ENCODE assay signal across 14 mouse cellular contexts in genomic region chr15:77035643-77036042, GRCm38 (mm10). TPM values are rescaled to one million over a fixed set of nuclear protein-coding genes. Genes with fewer than 3 reads are reported as not detected.
A peak's percentile ranks its signal among the peaks of the same experiment; 100 is the strongest.
DNase-seq lines count a peak whose midpoint lies in the region; ATAC-seq and TF ChIP-seq lines count a peak whose summit lies in the region.
"Had no signal": no experiment of that assay in that cellular context is flagged by ENCODE, and none has a peak within 500 bp of the region (broad histone marks: within the 10 kb centered on the region; RNA-seq: fewer than 3 reads in every experiment).

No protein-coding gene starts in this region.

- TF ChIP-seq EP300 in stomach, postnatal 0 days (optimal IDR thresholded peaks at IDR 0.05) = no peak

- no peak overlapping the region; the same call in 1 of the 2 replicates for H3K9ac ChIP-seq in heart, embryonic 14.5 days (ENCODE audit: low read length)
- 0 out of 2 replicates have a peak overlapping the region, but pooled peaks have one; percentile 9 for H3K9ac ChIP-seq in lung, embryonic 16.5 days (ENCODE audit: low read length)
- no peak overlapping the region for H3K9ac ChIP-seq in intestine, embryonic 15.5 days
- peak overlapping the region; percentile 2; the same call in 1 of the 2 replicates for H3K9ac ChIP-seq in stomach, postnatal 0 days (ENCODE audit: low read length)

- peaks cover 54 to 59% of the 10 kb centered on the region in 2 experiments for H3K4me1 ChIP-seq in heart, embryonic 14.5 days (ENCODE audit: control insufficient read depth in 2 of 2, insufficient read depth in 2 of 2, low read length in 2 of 2)
- peaks cover 26% of the 10 kb centered on the region for H3K4me1 ChIP-seq in lung, embryonic 16.5 days (replicated peaks; ENCODE audit: control insufficient read depth, insufficient read depth, low read length)
- H3K4me1 ChIP-seq in intestine, embryonic 15.5 days (replicated peaks) = peaks cover 26% of the 10 kb centered on the region
- no peaks in the 10 kb centered on the region; the same call in 1 of the 2 replicates for H3K4me1 ChIP-seq in stomach, postnatal 0 days (replicated peaks; ENCODE audit: control insufficient read depth, insufficient read depth)

- 76% methylated on average over 3 of the region's 3 CpGs for WGBS in heart, embryonic 14.5 days
- 75% methylated on average over 3 of the region's 3 CpGs for WGBS in lung, embryonic 16.5 days
- 67% methylated on average over 3 of the region's 3 CpGs for WGBS in intestine, embryonic 15.5 days
- 61% methylated on average over 3 of the region's 3 CpGs for WGBS in stomach, postnatal 0 days

- H3K36me3 ChIP-seq in heart, embryonic 14.5 days (ENCODE audit: control insufficient read depth, insufficient read depth, low read length) = no peaks in the 10 kb centered on the region
- H3K36me3 ChIP-seq in lung, embryonic 16.5 days (ENCODE audit: control insufficient read depth, insufficient read depth, low read length) = no peaks in the 10 kb centered on the region
- no peaks in the 10 kb centered on the region for H3K36me3 ChIP-seq in intestine, embryonic 15.5 days
- no peaks in the 10 kb centered on the region for H3K36me3 ChIP-seq in stomach, postnatal 0 days (ENCODE audit: control insufficient read depth, insufficient read depth, low read length)

- intact Hi-C loops in left cerebral cortex, postnatal 14 days (cut with DNase I) = no loop called here

- DNase-seq in heart, postnatal 4 days = no peak
- no peak for DNase-seq in lung, postnatal 4 days
- DNase-seq in stomach, postnatal 0 days (ENCODE audit: low spot score) = no peak
- no peak for DNase-seq in left cerebral cortex, adult 9 months (ENCODE audit: low spot score in 2 of 2)
- no peak for DNase-seq in left cerebral cortex, postnatal 14 days (ENCODE audit: low spot score in 2 of 2)
- DNase-seq: adrenal gland, postnatal 25 days; cerebellum, adult 18-20 months; kidney, postnatal 36 days; thymus, postnatal 25 days had no signal

- ATAC-seq in heart, embryonic 14.5 days (ENCODE audit: insufficient number of reproducible peaks, insufficient read depth, low FRiP score, low read depth) = no peak
- no peak for ATAC-seq in lung, embryonic 16.5 days (ENCODE audit: low read depth)
- no peak for ATAC-seq in intestine, embryonic 15.5 days
- no peak for ATAC-seq in stomach, postnatal 0 days (ENCODE audit: low FRiP score, low TSS enrichment)

- H3K27me3 ChIP-seq in heart, embryonic 14.5 days (ENCODE audit: control insufficient read depth, insufficient read depth, low read length) = no peaks in the 10 kb centered on the region
- no peaks in the 10 kb centered on the region for H3K27me3 ChIP-seq in lung, embryonic 16.5 days (ENCODE audit: control insufficient read depth, insufficient read depth, low read depth, low read length)
- H3K27me3 ChIP-seq in intestine, embryonic 15.5 days (replicated peaks) = no peaks in the 10 kb centered on the region
- no peaks in the 10 kb centered on the region for H3K27me3 ChIP-seq in stomach, postnatal 0 days (ENCODE audit: control insufficient read depth, insufficient read depth, low read length)

- no peak overlapping the region for H3K4me2 ChIP-seq in heart, embryonic 14.5 days (ENCODE audit: low read length)
- H3K4me2 ChIP-seq in lung, embryonic 16.5 days (ENCODE audit: low read depth, low read length) = no peak overlapping the region
- H3K4me2 ChIP-seq in intestine, embryonic 15.5 days (replicated peaks) = no peak overlapping the region
- no peak overlapping the region for H3K4me2 ChIP-seq in stomach, postnatal 0 days (replicated peaks; ENCODE audit: low read depth)

- TF ChIP-seq CTCF in stomach, postnatal 0 days (IDR thresholded peaks at IDR 0.05; ENCODE audit: low read depth) = no peak

- H3K4me3 ChIP-seq in heart, embryonic 14.5 days (ENCODE audit: control insufficient read depth in 1 of 2, insufficient read depth in 1 of 2, low read depth in 1 of 2, low read length in 2 of 2) = no peak overlapping the region
- no peak overlapping the region for H3K4me3 ChIP-seq in lung, embryonic 16.5 days (ENCODE audit: low read length)
- H3K4me3 ChIP-seq in intestine, embryonic 15.5 days (replicated peaks) = no peak overlapping the region
- no peak overlapping the region for H3K4me3 ChIP-seq in stomach, postnatal 0 days (ENCODE audit: low read depth, low read length)

- H3K9me3 ChIP-seq in heart, embryonic 14.5 days (ENCODE audit: control insufficient read depth, low read length) = no peaks in the 10 kb centered on the region
- H3K9me3 ChIP-seq in lung, embryonic 16.5 days (ENCODE audit: control insufficient read depth, low read length) = no peaks in the 10 kb centered on the region
- no peaks in the 10 kb centered on the region for H3K9me3 ChIP-seq in intestine, embryonic 15.5 days
- no peaks in the 10 kb centered on the region for H3K9me3 ChIP-seq in stomach, postnatal 0 days (ENCODE audit: control insufficient read depth, low read length)

- H3K27ac ChIP-seq in heart, embryonic 14.5 days (replicated peaks in 1 of 2; ENCODE audit: control insufficient read depth in 1 of 2, insufficient read depth in 1 of 2, low read depth in 2 of 2, low read length in 2 of 2) = peak overlapping the region; percentile 98 to 100
- H3K27ac ChIP-seq in lung, embryonic 16.5 days (ENCODE audit: low read length) = peak overlapping the region; percentile 99
- peak overlapping the region; percentile 99 for H3K27ac ChIP-seq in intestine, embryonic 15.5 days
- H3K27ac ChIP-seq in stomach, postnatal 0 days (replicated peaks) = peak overlapping the region; percentile 97
- H3K27ac ChIP-seq: macrophage had no signal

RNA-seq across cellular contexts. Expression of gene Apol6, which starts 8.9 kb away (rescaled TPM):
- 0.19 TPM in 2 replicates for polyA plus RNA-seq in heart, embryonic 14.5 days (2014; fragmentation: Nextera tagmentation; extraction: Ambion mirVana)
- under 1 TPM; 0.62 to 0.65 TPM for total RNA-seq in heart, postnatal 4 days (2021)
- polyA plus RNA-seq in lung, embryonic 16.5 days (2015; fragmentation: Nextera tagmentation; extraction: Ambion mirVana) = 0.06 TPM in 1 of 2 replicates, not detected in the other
- polyA plus RNA-seq in intestine, embryonic 15.5 days (2015; fragmentation: Nextera tagmentation; extraction: Ambion mirVana) = 0.63 and 0.69 TPM in 2 replicates
- 0.25 and 0.51 TPM in 2 replicates for polyA plus RNA-seq in stomach, postnatal 0 days (2015; fragmentation: Nextera tagmentation; extraction: Ambion mirVana)
- total RNA-seq in left cerebral cortex, postnatal 14 days (2021) = under 1 TPM; 0.20 to 0.40 TPM
- total RNA-seq: granulocyte monocyte progenitor cell, adult 5-6 weeks had no signal
- polyA plus RNA-seq: macrophage had no signal

RNA-seq across cellular contexts. Expression of gene Mb, which starts 14.8 kb away (rescaled TPM):
- 807 and 810 TPM in 2 replicates for polyA plus RNA-seq in heart, embryonic 14.5 days (2014; fragmentation: Nextera tagmentation; extraction: Ambion mirVana)
- 1,000 to 10,000 TPM; 6,207 to 7,219 TPM for total RNA-seq in heart, postnatal 4 days (2021)
- 1.6 and 2.4 TPM in 2 replicates for polyA plus RNA-seq in lung, embryonic 16.5 days (2015; fragmentation: Nextera tagmentation; extraction: Ambion mirVana)
- polyA plus RNA-seq in intestine, embryonic 15.5 days (2015; fragmentation: Nextera tagmentation; extraction: Ambion mirVana) = 0.24 and 0.44 TPM in 2 replicates
- polyA plus RNA-seq in stomach, postnatal 0 days (2015; fragmentation: Nextera tagmentation; extraction: Ambion mirVana) = 0.91 and 1.1 TPM in 2 replicates
- total RNA-seq in left cerebral cortex, postnatal 14 days (2021) = not detected
- total RNA-seq: granulocyte monocyte progenitor cell, adult 5-6 weeks had no signal
- polyA plus RNA-seq: macrophage had no signal

Comparison
In these comparisons a context has a peak if more than half of its experiments do, and no peak if none do; other contexts are left out.
1. H3K9ac ChIP-seq: peak in lung, embryonic 16.5 days (single experiment) and stomach, postnatal 0 days (single experiment); none in heart, embryonic 14.5 days (single experiment) and intestine, embryonic 15.5 days (single experiment).
2. RNA of gene Mb, which starts 14.8 kb away (polyA plus RNA-seq): 807 to 810 TPM in heart, embryonic 14.5 days; 1.6 to 2.4 TPM in lung, embryonic 16.5 days, 0.91 to 1.1 TPM in stomach, postnatal 0 days and 0.24 to 0.44 TPM in intestine, embryonic 15.5 days; every median in the first group is over 100 times any median in the second.
3. Peak in every context shown above with its lines, with median percentiles within 50 percentile points of each other: H3K27ac ChIP-seq.